Mouse (Mus musculus) left cerebral cortex, postnatal 10 days (tissue): ENCODE measurements around the gene Cd101. TPM values are rescaled to one million over a fixed set of nuclear protein-coding genes. Genes with fewer than 3 reads are reported as not detected.

Source experiments
- DNase-seq, 2 experiments: peaks; one replicate each; pipeline ENCODE4 v3.0.0; 2021 to 2022; ENCODE audit warnings: low spot score in 2 of 2, mixed read lengths in 1 of 2; ENCODE audit errors: extremely low spot score in 1 of 2
- intact Hi-C: fragments of 180-260 bp; cut with DNase I; formaldehyde crosslinking; loops from one replicate; pipeline ENCODE4 v1.15.1; 2025
- total RNA-seq, 2 experiments: library from RNA; stranded (reverse); gene quantifications; 2 replicates each; pipeline ENCODE4 v1.2.3; 2021

Cd101 gene
- total RNA-seq, 2 experiments from 2014 or later = 0.10 to 0.30 TPM

DNA sequence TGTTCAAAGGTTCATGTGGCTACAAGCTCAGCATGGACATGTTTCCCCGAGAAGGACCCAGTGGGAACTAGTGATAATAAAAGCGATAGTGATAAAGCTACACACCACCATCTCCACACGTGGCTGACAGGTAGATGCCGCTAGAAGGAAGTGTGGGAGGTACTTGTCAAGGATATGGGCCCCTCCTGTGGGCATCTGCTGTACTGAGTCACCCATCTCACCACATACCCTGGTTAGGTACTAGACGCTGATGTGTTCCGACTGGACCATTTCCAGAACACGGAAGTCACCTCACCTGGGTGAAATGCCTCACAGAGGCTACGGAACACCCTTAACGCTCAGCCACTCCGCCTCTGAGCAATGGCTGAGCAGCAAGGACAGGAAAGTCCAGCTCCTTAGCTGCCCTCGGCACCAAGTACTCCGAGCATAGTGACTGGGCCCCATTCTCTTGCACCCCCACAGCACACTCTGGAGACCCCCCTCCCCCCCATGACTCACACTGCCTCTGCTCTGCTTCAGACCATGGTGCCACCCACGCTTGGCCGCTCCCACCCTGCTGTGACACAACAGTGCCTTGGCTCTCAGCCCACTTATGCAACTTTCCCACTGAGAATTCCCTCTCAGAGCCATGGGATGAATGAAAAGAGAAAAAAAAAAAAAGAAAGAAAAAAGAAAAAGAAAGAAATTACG is 18.4 kb upstream of the Cd101 start:
- DNase-seq = peak; percentile 30 to 77
- intact Hi-C loops = no loop called here

DNA sequence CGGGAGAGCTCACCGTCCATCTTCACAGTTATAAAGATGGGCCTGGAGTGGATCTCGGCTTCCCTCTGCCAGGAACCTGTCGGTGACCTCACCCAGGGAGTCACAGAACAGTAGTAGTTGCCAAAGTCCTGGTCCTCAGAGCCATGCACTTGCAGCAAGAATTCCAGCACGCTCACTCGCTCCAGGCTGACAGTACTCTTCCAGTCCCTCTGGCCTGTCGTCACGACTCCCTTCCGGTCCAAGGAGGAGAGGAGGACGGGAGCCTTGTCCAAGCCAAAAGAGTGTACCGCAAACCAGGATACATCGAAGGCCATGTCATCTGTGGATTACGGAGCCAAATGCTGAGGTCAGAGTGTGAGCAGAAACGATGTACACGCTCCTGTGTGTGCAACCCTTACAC is 16.1 kb upstream of the Cd101 start:
- no peak for DNase-seq

DNA sequence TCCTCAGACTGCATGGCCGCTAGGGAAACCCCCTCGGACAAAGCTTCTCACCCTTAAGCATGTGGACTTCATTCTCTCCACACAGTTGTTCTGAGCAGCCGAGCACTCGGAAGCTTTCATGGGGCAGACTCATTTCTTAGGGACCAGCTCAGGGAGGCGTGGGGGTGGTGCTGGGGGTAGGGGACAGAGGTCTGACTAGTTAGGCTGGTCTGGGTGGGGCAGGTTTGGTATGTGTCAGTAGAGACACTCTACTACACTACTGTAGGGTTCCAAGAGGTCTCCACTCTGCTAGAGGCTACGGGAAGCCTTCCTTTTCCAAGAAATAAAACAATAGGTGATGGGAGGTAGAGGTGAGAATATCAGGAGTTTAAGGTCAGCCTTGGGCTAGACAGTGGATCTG is 15.3 kb upstream of the Cd101 start:
- DNase-seq = no peak
- intact Hi-C loops = no loop called here

More for the DNA sequence above, 16.1 kb upstream of the Cd101 start:
- intact Hi-C loops = no loop called here

DNA sequence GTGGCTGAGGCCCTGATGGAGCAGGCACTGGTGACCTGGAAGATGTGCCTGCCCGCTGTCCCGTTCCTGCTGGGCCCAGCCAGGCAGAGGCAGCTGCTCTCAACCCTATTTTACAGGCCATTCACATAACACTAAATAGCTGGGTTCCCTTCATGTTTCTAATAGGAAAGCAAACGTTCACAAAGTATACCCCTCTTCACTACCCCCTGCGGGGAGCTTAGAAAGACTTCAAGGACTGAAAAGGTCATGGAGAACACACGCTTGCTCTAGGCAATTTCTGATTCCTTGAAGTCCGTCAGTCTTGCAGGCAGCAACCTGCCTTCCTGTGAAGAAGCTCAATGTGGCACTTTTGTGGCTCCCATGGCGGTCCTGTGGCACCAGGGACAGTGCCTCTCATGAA is 12.6 kb upstream of the Cd101 start:
- no peak for DNase-seq
- intact Hi-C loops = no loop called here

DNA sequence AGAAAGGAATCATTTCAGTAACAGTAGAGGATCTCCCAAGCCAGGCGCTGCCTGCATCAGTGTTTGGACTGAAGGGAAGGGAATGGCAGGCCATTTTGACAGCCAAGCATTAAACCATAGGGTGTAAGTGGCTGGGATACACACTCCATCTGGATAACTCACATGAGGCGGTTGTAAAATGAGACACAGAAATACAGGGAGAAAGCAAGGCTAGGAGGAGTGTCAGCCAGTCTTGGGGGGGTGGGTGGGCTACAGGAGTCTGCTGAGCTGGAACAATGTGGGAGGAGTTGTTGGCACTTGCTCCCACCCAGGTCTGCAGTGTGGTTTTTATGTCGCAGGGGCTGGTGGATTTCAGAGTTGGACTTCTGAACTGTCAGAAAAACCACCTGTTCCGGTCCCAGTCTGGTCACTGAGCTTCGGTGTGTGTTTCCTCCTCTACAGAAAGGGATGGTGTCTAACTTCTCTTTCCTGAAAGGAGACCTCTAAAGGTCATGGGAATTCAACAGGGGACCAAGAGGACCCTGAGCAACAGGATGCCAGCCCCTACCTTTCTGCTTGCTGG is 8.7 kb upstream of the Cd101 start:
- no peak for DNase-seq
- intact Hi-C loops = no loop called here

DNA sequence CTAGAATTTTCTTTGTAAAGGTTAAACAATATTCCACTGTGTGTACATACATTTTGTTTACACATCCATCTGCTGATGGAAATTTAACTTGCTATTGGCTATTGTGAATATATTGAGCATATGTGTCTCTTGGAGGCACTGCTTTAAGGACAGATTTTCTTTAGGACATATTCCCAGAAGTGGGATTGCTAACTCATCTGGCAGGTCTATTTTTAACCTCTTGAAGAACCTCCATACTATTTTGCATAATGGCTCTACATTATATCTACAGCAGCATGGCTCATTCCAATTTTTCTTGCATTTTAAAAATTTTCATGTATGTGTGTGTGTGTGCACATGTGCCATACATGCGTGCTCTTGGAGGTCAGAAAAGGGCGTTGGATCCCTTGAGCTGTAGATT is 6.6 kb upstream of the Cd101 start:
- DNase-seq = no peak
- intact Hi-C loops = no loop called here

DNA sequence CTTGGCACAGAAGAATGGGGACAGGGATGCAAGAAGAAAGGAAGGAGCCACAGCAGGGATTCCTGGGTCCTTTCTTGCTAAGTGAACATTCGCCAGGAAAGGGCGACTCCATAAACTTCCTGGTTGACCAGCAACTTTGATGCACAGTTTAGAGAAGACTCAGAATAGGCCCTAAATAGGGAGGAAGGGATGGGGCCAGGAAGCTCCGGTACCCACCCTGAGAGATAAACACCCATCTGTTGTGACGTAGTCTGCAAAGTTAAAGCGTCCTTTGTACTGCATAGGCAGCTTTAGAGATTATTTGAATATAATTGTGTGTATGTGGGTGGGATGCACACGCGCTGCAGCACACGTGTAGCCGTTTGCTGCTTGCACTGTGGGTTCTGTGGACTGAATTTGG is 5.2 kb upstream of the Cd101 start:
- DNase-seq = no peak
- intact Hi-C loops = no loop called here

DNA sequence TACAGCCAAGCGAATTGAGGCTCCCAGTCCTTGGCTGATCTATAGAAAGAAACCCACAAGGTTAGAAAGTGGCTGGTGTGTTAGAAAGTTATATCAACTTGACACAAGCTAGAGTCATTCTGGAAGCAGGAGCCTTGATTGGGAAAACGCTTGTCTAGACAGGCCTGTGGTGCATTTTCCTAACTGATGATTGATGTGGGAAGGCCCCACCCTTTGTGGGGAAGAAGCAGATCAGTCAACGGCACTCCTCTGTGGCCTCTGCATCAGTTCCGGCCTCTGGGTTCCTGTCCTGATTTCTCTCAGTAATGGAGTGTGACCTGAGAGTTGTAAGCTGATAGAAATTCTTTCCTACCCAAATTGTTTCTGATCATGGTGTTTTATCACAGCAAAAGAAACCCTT is 4.3 kb upstream of the Cd101 start:
- no peak for DNase-seq
- intact Hi-C loops = no loop called here

DNA sequence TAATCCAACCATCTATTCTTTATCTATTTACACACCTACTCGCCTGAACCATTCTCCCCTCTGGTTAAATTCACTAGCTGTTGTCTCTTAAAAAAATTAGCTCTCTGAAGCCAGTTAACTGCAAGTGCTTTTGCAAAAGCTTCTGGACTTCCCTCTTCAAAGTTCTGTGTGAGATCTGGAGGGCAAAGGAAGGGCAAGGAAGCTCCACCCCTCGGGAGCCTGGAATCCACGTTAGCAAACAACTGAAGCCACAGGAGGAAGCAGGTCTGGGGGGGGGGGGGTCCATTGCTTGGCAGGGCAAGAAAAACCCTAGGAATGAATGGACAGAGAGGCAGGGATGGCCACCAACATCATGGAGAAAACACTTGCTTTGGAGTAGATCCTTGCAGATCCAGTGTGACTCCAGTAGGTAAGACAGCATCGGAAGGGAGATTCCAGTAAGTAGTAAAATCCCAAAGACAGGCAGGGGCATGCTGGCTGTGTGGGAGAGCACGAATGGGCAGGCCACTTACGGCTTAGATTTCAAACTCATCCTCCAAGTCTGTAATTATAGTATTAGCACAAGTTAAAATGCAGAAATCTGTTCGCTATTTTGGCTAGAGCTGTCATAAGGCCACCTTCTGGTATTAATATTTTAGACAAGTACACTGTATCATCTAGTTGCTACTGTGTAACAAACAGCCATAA is 2.2 kb upstream of the Cd101 start:
- intact Hi-C loops = no loop called here

DNA sequence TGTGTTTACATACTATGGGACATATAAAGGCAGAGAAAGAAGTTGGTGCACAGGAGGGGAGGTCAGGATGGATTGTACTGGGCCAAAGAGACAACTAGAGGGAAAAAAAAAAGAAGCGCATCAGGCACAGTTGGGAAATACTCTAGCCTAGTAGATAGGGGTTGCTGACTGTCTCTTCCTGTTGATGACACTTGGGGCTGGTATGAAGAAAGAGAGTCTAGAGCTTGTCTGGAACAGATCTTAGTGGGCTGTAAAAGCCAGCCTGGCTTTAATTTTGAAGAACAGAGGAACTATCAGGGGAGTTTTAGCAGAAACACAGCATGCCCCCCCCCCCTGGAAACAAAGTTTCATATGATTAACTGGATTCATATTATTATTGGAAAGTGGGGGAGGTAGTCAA is 1.3 kb upstream of the Cd101 start:
- intact Hi-C loops = no loop called here
- DNase-seq = no peak

More for the DNA sequence above, 2.2 kb upstream of the Cd101 start:
- no peak for DNase-seq

DNA sequence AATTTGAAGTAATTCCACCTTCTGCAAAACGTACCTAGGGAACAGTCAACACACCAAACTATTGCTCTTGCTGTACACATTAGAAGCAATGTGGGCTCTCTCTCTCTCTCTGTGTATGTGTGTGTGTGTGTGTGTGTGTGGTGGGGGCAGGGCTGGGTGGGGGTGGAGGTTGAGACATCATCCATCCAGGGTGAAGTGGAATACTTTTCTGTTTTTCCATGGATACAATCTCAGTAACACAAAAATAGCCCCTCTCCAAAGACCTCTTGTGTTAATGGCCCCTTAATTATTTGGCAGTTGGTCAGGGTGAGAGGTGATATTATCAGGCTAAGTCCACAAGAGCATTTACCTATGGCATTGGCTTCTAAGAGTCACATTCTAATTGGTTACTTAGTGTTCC is 2.6 kb downstream of the Cd101 start:
- intact Hi-C loops = no loop called here
- DNase-seq = no peak

DNA sequence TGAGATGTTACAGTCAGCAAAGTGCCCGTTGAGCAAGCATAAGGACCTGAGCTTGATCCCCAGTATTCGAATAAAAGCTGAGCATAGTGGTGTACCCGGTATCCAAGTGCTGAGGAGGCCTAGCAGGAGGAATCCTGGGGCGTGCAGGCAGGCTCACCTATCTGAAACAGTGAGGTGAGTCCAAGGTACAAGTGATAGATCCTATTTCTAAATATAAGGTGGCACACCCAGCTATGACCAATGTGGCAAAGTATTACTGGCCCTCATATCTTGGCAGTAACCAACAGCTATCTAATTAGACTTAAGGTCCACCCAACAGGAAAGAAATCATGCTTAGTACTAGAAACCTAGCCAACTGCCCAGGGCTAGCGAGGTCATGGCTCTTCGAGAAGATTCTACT is 6.4 kb downstream of the Cd101 start:
- intact Hi-C loops = no loop called here
- DNase-seq = no peak

DNA sequence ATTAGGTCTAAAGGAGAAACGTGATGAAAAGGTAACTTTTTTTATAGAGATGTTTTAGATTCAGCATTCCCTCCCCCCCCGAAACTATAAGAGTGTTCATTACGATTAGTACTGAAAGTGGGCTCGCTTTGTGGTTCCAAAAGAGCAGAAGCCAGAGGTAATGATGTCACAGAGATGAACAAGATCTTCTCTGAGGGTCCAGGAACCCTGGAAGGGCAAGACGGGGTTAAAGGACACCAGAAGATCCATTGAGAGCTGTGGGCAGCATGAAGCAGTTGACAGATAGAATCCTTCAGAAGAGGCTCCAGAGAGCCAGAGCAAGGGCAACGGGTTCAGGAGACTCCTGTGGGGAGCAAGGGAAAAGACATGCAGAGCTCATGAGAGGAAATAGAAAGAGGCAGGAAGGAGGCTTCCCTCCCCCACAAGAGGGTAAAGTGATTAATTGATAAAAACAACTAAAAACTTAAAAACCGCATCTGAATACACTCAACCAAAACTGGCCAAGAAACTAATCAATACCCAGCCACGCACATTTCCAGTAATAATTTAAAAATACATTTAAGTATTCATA is 7.8 kb downstream of the Cd101 start:
- DNase-seq = no peak
- intact Hi-C loops = no loop called here

DNA sequence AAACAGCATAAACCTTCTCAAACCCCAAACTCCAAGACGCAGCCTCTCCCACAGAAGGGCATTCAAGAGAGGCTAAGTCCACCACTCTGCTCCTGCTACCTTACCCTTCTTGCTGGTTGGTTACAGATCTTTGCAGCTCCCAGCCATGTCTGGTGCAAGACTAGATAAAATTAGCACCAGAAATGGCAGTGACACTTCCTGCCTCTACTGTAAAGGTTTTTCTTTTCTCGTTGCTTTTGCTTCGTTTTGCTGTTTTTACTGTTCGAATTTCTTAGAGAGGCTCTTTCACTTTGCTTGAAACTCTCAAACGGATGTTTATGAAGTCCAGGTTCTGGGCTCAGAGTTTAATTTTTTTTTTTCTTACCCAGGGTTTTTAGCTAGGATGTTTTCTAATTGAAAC is 8.3 kb downstream of the Cd101 start:
- DNase-seq = no peak
- intact Hi-C loops = no loop called here

DNA sequence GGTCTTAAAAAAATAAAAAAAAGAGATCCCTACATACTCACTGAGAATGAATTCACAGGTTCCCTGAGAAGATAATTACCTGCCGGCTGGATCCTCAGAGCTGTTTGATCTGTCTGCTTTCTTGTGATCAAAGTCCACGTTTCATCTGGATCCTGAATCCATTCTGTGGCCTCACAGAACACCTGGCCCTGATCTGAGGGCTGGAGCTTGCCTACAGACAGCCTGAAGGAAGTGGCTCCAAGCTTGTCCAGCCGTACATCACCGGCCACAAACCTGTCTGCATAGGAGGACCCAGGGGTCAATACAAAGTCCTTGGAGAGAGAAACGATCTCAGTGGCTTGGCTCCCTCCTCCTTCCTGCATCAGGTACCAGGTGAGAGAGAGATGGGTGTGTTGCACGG is 10.9 kb downstream of the Cd101 start:
- DNase-seq = no peak
- intact Hi-C loops = no loop called here

DNA sequence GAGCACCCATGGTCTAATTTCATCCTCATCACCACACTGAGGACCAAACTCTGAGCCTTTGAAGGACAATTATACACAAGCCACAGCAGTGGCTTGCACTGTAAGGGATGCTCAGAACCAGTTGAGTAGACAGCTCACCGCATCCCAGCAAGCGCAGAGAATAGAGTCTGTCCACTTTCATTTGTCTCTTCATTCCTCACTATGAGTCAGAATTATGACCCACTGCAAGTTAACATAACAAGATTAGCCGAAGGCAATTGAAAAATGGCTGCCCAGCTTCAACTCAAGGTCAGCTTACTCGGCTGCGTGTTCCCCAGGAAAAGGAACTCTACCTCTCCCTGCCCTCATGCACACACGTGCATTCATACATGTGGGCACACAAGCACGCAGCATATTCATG is 13.3 kb downstream of the Cd101 start:
- DNase-seq = no peak
- intact Hi-C loops = no loop called here

DNA sequence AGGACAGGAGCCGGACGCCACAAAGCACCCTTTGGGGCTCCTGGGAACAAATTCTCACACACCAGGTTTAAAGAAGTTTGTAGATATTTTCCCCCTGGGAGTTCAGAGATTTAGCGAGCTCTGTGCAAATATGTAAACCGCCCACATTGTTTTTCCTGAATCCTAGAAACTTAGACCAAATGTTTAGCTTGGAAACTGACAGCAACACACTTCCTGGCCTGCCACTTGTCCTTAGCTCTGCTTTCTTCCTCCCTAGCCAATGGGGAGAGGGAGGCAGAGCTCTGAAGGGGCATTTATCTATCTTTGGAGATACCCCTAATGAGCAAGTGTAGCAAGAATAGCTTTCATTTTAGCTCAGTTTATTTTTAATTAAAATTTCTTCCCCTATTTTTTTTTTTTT is 14.1 kb downstream of the Cd101 start:
- DNase-seq = no peak

DNA sequence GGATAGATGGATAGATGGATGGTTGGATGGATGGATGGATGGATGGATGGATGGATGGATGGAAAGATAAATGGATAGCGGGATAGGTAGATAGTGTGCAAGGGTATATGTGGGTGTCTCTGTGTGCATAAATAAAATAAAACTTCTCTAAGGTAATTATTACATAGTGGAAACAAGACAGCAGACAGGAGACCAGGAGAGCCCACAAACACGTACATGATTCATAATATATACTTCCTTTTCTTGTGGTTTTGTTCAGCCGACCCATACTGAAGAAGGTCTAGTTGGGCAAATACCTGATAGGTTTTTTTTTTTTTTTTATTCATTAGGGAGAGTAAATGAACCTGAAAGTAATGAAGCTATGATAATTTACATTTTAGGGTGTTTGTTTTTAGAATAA is 15.8 kb downstream of the Cd101 start:
- intact Hi-C loops = no loop called here

More for the DNA sequence above, 14.1 kb downstream of the Cd101 start:
- intact Hi-C loops = no loop called here

DNA sequence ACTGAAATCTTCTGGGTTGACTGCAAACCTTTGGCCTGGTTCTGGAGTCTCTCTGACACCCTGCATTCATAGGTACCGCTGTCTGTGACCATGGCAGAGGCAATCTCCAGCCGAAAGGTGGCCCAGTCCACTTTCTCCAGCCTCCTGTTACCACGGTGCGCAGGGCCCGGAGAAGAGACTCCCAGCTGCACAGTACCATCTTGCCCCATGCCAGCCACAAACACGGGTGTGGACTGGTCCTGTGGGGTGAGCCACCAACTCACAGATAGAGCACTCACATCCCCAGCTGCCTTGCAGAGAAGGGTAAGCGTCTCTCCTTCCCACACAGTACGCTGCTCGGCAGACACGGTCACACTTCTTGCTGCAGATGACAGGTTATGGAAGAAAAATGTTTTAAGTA is 16.4 kb downstream of the Cd101 start:
- intact Hi-C loops = no loop called here
- DNase-seq = no peak

More for the DNA sequence above, 15.8 kb downstream of the Cd101 start:
- no peak for DNase-seq

DNA sequence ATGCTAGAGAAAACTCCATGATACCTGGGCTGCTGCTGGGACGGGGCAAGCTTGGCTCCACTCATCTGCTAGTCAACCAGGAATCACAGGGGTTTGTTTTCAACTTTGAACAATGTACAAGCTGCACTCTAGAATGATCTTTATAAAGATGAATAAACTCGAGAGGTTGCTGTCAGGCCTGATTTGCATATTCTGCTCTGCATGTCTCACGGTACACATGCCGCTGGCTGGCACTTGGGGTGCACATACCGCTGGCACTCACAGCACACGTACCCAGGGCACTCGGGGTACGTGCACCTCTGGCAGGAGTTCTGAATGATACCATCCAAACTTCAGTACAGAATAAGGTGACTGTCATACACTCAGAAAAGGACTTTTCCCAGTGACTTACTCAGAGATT is 16.8 kb downstream of the Cd101 start:
- DNase-seq = no peak
- intact Hi-C loops = no loop called here
